Mouse (Mus musculus): ENCODE results near the gene Gatb. TPM values are rescaled to one million over a fixed set of nuclear protein-coding genes. Genes with fewer than 3 reads are reported as not detected.

The Gatb gene
- total RNA-seq, 2 experiments from 2014 or later, result 1.4 to 2.1 TPM

DNA sequence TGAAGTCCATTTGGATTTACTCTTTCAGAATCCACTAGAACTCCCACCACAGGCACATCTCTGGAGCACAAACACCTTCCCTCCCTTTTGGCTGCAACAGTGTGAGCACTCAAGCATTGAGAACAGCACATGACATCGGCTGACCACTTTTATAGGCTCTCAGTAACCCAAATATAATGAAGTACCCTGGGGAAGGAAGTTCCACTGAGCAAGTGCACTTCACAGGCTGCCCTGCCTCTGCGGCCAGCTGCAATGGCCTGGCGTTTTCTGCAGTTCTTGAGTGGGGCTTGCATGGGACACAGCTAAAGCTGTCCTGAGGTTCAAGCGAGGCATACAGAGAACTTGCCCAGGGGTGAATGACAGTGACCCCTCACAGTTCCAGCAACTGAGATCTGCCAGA is 117.2 kb downstream of the Gatb start:
- ATAC-seq (replicated peaks; ENCODE audit: low FRiP score, poor library complexity, severe bottlenecking), result no peak

DNA sequence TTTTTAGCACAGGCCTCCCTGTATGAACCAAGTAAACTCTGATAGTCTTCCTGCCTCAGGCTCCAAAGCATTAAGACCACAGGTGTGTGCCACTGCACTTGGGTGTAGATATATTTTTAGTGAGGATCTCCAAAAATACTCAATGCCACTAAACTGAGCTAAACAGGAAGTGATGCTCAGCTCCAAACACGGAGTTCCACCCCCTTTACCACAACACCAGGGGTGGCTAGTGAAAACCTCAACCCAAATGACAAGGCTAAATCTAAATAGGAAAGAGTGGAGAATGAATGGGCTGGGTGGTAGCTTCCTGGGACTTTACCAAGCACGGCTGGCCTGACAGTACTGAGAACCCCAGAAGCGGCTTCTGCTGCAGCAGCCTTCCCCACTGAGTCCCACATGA is 119.1 kb downstream of the Gatb start:
- ATAC-seq (replicated peaks; ENCODE audit: low FRiP score, poor library complexity, severe bottlenecking), result no peak

DNA sequence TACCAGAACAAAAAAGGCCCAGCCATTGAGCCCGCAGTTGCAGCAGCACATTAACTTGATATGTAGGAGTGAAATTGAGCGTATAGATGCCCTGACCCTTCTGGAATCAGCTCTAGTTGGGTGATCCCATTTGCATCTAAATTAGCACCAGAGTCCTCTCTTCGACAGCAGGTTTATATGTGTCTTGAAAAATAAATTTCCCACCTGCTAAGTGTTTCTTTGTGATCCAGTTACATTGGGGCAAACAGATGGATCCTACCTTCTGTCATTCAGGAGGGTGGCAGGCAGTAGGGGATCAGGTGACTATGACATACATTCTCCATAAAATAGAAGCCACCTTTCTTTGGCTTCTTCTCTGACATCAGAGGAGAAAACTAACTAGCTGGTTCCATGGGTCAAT is 121.1 kb downstream of the Gatb start:
- ATAC-seq (replicated peaks; ENCODE audit: low FRiP score, poor library complexity, severe bottlenecking), result no peak

DNA sequence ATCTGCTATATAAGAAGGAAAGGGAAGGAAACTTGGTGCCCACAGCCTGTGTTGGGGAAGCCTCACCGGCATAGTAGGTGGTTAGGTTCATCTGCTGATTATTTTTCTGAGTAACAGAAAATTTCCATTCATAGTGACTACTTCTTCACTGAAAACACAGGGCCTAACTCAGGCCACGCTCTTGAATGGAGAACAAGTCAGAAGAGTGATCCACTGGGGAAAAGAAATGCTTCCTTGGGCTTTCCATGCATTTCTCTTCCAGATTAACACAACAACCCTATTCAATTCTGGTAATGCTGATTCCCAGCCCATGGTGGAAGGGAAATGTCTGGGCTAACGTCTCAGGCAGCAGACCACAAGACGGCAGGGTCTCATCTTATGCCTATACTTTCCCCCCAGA is 124.6 kb downstream of the Gatb start:
- no peak for ATAC-seq (replicated peaks; ENCODE audit: low FRiP score, poor library complexity, severe bottlenecking)

DNA sequence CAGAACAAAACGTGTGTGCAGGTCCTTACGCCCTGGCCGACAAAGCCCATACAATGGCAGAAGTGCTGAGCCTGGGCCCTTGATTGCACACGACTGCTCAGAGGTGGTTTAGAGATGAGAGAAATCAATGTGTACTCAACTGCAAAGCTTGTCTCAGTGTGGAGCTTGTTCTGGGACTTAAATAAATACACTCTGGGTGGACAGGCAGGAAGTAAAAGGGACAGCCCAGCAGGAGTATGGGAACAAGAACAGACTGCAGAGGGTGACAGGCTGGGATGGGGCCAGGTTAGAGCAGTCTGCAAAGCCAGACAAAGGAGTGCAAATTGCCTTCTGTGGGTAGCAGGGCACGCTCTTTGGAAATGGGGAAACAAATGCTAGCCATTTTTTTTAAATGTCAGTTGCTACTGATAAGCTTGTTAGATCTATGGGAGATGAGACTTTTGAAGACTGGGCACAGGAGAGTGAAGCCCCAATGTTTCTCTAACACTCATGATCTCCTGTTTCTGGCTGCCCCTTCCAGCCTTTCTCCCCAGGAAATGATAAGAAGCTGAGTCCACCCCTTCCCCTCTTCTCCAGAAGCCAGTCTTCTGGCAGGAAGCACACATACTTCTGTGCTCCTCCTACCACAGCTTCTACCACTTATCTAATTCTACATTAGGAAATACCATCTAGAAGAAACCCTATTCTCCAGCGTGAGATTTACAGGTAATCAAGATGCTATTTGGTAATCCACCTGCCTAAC is 129.4 kb downstream of the Gatb start:
- no peak for ATAC-seq (replicated peaks; ENCODE audit: low FRiP score, poor library complexity, severe bottlenecking)

Other genes with a start within 250 kb of the Gatb start
- gene Fam160a1, start 243.2 kb downstream of the Gatb start, total RNA-seq (2015; ENCODE audit: low replicate concordance), result 1.3 TPM in 1 of 2 replicates, not detected in the other
- gene Fam160a1, start 243.2 kb downstream of the Gatb start, total RNA-seq (2017; ENCODE audit: low replicate concordance), result 0.53 TPM in 1 of 2 replicates, not detected in the other